In genomic region chr19:19058201-19058600, GRCm38 (mm10) we compare ENCODE assay signal across 21 mouse cellular contexts. TPM values are rescaled to one million over a fixed set of nuclear protein-coding genes. Genes with fewer than 3 reads are reported as not detected.
A peak's percentile ranks its signal among the peaks of the same experiment; 100 is the strongest.
DNase-seq lines count a peak whose midpoint lies in the region; ATAC-seq and TF ChIP-seq lines count a peak whose summit lies in the region.
"Had no signal": no experiment of that assay in that cellular context is flagged by ENCODE, and none has a peak within 500 bp of the region (broad histone marks: within the 10 kb centered on the region; RNA-seq: fewer than 3 reads in every experiment).

No protein-coding gene starts in this region.

- no peak for TF ChIP-seq CTCF in lung, adult 2 months (IDR thresholded peaks at IDR 0.05; ENCODE audit: insufficient read depth, low read length)

- H3K4me3 ChIP-seq in hindbrain, embryonic 13.5 days, result no peak overlapping the region
- H3K4me3 ChIP-seq in midbrain, embryonic 15.5 days, result no peak overlapping the region
- H3K4me3 ChIP-seq in lung, adult 2 months (replicated peaks; ENCODE audit: extremely low read depth, low read depth, low read length), result no peak overlapping the region
- H3K4me3 ChIP-seq: embryonic facial prominence, embryonic 15.5 days had no signal

- TF ChIP-seq POLR2A in lung, adult 2 months (IDR thresholded peaks at IDR 0.05; ENCODE audit: borderline replicate concordance, extremely low read depth, low read depth, low read length), result no peak

- no peak overlapping the region for H3K9ac ChIP-seq in hindbrain, embryonic 13.5 days
- no peak overlapping the region for H3K9ac ChIP-seq in midbrain, embryonic 15.5 days
- H3K9ac ChIP-seq: embryonic facial prominence, embryonic 15.5 days had no signal

- DNase-seq in retina, postnatal 1 day, result peak; percentile 40
- no peak for DNase-seq in retina, embryonic 14.5 days (ENCODE audit: low spot score)
- no peak for DNase-seq in lung, adult 2 months
- no peak for DNase-seq in layer of hippocampus, adult 9-10 months (ENCODE audit: low spot score)
- no peak for DNase-seq in frontal cortex, postnatal 10 days (ENCODE audit: low spot score in 2 of 2)
- DNase-seq: adrenal gland, postnatal 25 days; cerebellum, adult 9-11 months; gastrocnemius, postnatal 10 days; heart, adult 18-20 months; kidney, adult 18-20 months; kidney, postnatal 25 days; liver; lung, adult 18-20 months; lung, postnatal 4 days; right cerebral cortex, postnatal 14 days had no signal

- H3K4me1 ChIP-seq in hindbrain, embryonic 13.5 days (replicated peaks), result peaks cover 11% of the 10 kb centered on the region
- peaks cover 12% of the 10 kb centered on the region for H3K4me1 ChIP-seq in midbrain, embryonic 15.5 days
- H3K4me1 ChIP-seq in lung, adult 2 months (ENCODE audit: control insufficient read depth, insufficient read depth, low read length), result no peaks in the 10 kb centered on the region
- H3K4me1 ChIP-seq: embryonic facial prominence, embryonic 15.5 days had no signal

- no peaks in the 10 kb centered on the region for H3K27me3 ChIP-seq in hindbrain, embryonic 13.5 days
- H3K27me3 ChIP-seq in midbrain, embryonic 15.5 days (replicated peaks), result no peaks in the 10 kb centered on the region
- H3K27me3 ChIP-seq: embryonic facial prominence, embryonic 15.5 days had no signal

- H3K27ac ChIP-seq in hindbrain, embryonic 13.5 days, result no peak overlapping the region
- H3K27ac ChIP-seq in midbrain, embryonic 15.5 days, result peak overlapping the region; percentile 43
- H3K27ac ChIP-seq: embryonic facial prominence, embryonic 15.5 days; stomach, postnatal 0 days had no signal

- no peaks in the 10 kb centered on the region for H3K9me3 ChIP-seq in hindbrain, embryonic 13.5 days
- H3K9me3 ChIP-seq in midbrain, embryonic 15.5 days, result no peaks in the 10 kb centered on the region
- H3K9me3 ChIP-seq: embryonic facial prominence, embryonic 15.5 days had no signal

- no peak overlapping the region for H3K4me2 ChIP-seq in hindbrain, embryonic 13.5 days
- peak overlapping the region; percentile 24 for H3K4me2 ChIP-seq in midbrain, embryonic 15.5 days
- H3K4me2 ChIP-seq: embryonic facial prominence, embryonic 15.5 days had no signal

- ATAC-seq in hindbrain, embryonic 13.5 days (ENCODE audit: low FRiP score), result peak; percentile 46; the same call in 1 of the 2 replicates
- peak; percentile 75 for ATAC-seq in midbrain, embryonic 15.5 days (replicated peaks)
- ATAC-seq: activated CD4-positive, CD25-positive, alpha-beta regulatory T cell, adult 4 months; Patski had no signal

- 63% methylated on average over 8 of the region's 8 CpGs for WGBS in hindbrain, embryonic 13.5 days
- 41% methylated on average over 8 of the region's 8 CpGs for WGBS in midbrain, embryonic 15.5 days
- 89% methylated on average over 8 of the region's 8 CpGs for WGBS in lung, adult 2 months

- H3K36me3 ChIP-seq in hindbrain, embryonic 13.5 days, result no peaks in the 10 kb centered on the region
- no peaks in the 10 kb centered on the region for H3K36me3 ChIP-seq in midbrain, embryonic 15.5 days (replicated peaks)
- H3K36me3 ChIP-seq: embryonic facial prominence, embryonic 15.5 days had no signal

RNA-seq across cellular contexts. Expression of gene Rorb, which starts 52.8 kb away (rescaled TPM):
- 10.0 and 12.0 TPM in 2 replicates for polyA plus RNA-seq in hindbrain, embryonic 13.5 days (2015; fragmentation: Nextera tagmentation; extraction: Ambion mirVana)
- polyA plus RNA-seq in midbrain, embryonic 15.5 days (2015; fragmentation: Nextera tagmentation; extraction: Ambion mirVana), result 13.1 and 17.1 TPM in 2 replicates
- polyA plus RNA-seq in lung, adult 2 months (2012; rRNA removed), result 0.06 TPM in 1 of 2 replicates, not detected in the other

Comparison
In these comparisons a context has a peak if more than half of its experiments do, and no peak if none do; other contexts are left out.
1. RNA of gene Rorb, which starts 52.8 kb away (polyA plus RNA-seq): 13.1 to 17.1 TPM in midbrain, embryonic 15.5 days and 10.0 to 12.0 TPM in hindbrain, embryonic 13.5 days; 0.06 TPM in lung, adult 2 months; every median in the first group is over 10 times any median in the second.